Mouse (Mus musculus) intestine, embryonic 14.5 days (tissue): ENCODE measurements at regions not wholly inside any gene's neighbourhood (a gene's known extent, or its start where the extent isn't known, plus 50 kb on each side); places are given as distances from the start of the nearest gene placed in this dataset.
A peak's percentile ranks its signal among the peaks of the same experiment; 100 is the strongest.

Experiments used
- ATAC-seq: fragments of 200-750 bp; cut with Nextera tagmentation; replicated peaks from 2 replicates; pipeline ENCODE4 v1.8.0; 2017; ENCODE audit warnings: low read depth, moderate number of reproducible peaks, moderate TSS enrichment, moderate library complexity; ENCODE audit not compliant: low FRiP score, low TSS enrichment
- DNase-seq: peaks from one replicate; pipeline ENCODE4 v3.0.0-alpha.2; 2018; ENCODE audit warnings: low spot score
- H3K27ac ChIP-seq: fragments of 300-500 bp; sonication (generic); 2 replicates; pipeline ENCODE4 v1.5.1; 2014; ENCODE audit warnings: low read depth, mild to moderate bottlenecking, control low read depth
- H3K27me3 ChIP-seq: fragments of 300-500 bp; sonication (generic); replicated peaks from 2 replicates; pipeline ENCODE4 v1.6.1; 2014; ENCODE audit warnings: low read length, control low read depth; ENCODE audit not compliant: control insufficient read depth, insufficient read depth
- H3K36me3 ChIP-seq: fragments of 300-500 bp; sonication (generic); 2 replicates; pipeline ENCODE4 v1.6.1; 2014; ENCODE audit warnings: low read length, control low read depth; ENCODE audit not compliant: control insufficient read depth, insufficient read depth
- H3K4me1 ChIP-seq: fragments of 300-500 bp; sonication (generic); replicated peaks from 2 replicates; pipeline ENCODE4 v1.6.1; 2014; ENCODE audit warnings: low read length, control low read depth, mixed read lengths; ENCODE audit not compliant: control insufficient read depth, insufficient read depth
- H3K4me2 ChIP-seq: fragments of 300-500 bp; sonication (generic); 2 replicates; pipeline ENCODE4 v1.6.1; 2014; ENCODE audit warnings: low read length
- H3K4me3 ChIP-seq: fragments of 300-500 bp; sonication (generic); 2 replicates; pipeline ENCODE4 v1.5.1; 2014; ENCODE audit warnings: low read depth, low read length, control low read depth, mixed read lengths
- H3K9ac ChIP-seq: fragments of 300-500 bp; sonication (generic); 2 replicates; pipeline ENCODE4 v1.6.1; 2014; ENCODE audit warnings: mild to moderate bottlenecking, low read length
- H3K9me3 ChIP-seq: fragments of 300-500 bp; sonication (generic); 2 replicates; pipeline ENCODE4 v1.6.1; 2016; ENCODE audit warnings: low read length, control low read depth; ENCODE audit not compliant: control insufficient read depth
- WGBS: fragments of 180-500 bp; shearing (Covaris S2); extraction: QIAGEN DNeasy Blood & Tissue Kit; methylation state at CpG from one replicate; pipeline ENCODE4 v1.1.7; 2014; 5-methylcytosine and 5-hydroxymethylcytosine counted together

DNA sequence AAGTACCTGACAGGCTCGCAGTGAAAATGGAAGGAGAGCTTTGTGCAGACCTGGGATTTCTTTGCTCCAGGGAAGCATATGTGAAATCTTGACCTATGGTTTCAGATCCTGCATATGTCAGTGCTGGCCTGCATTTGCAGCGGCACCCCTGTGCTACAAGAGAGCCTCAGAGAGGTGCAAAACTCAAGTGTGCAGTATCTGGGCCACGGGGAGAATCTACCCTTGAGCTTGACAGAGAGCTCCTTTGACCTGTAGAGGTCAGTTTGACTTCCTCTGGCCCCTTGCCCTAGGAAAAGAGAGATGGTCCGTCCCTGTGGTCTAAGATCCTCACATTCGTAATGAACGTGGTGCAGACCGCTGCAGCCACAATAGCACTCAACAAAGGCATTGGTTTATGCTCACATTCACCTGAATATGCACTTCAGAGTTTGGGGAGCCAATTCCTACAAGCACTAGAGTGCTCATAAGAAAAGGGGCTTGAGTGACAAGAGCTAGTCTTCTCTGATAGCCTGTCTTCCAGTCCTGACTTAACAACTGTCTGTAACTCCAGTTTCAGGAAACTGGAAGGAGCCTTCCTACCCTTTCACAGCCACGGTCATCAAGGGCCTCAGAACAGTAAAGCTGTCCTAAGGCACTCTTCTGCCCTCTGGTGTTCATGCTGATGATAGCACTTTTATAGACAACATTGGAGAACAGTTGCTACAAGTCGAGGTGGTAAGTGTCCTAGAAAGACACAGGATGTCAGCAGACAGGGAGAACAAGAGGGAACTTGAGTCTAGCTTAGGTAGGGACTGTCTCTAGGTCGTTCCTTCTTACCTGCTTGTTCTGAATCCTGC is 200.0 kb upstream of the Apob start:
- ATAC-seq = peak; percentile 64; the same call in 1 of the 2 replicates

DNA sequence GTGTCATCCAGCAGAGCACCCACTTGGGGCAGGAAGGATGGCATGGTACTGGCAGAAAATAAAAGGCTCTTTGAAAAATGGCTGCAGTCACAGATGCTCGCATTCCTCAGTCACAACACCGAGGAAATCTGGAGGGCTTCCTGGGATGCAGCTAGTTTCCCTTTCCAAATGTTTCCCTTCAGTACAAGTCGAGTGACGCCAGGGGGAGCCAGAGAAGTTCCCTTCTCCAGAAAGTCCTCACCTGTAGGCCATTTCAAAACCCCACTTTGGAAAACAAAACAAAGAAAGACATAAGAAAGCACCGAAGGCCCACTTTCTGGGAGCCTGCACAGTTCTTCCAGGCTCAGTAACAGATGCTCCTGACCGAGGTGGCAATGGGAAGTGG is 199.4 kb upstream of the Apob start:
- Histone ChIP-seq H3K4me3 (no peak overlapping the region), H3K27me3 (no peaks in the 10 kb centered on the region), H3K9me3 (no peaks in the 10 kb centered on the region), H3K4me2 (no peak overlapping the region), H3K4me1 (no peaks in the 10 kb centered on the region), H3K36me3 (no peaks in the 10 kb centered on the region), H3K9ac (no peak overlapping the region), H3K27ac (no peak overlapping the region)
- DNase-seq = no peak
- ATAC-seq = 0 out of 2 replicates have a peak, but pooled peaks have one; percentile 12
- WGBS = 45% methylated on average over 6 of the region's 6 CpGs

More for the DNA sequence above, 200.0 kb upstream of the Apob start:
- Histone ChIP-seq H3K36me3 (no peaks in the 10 kb centered on the region), H3K27ac (no peak overlapping the region), H3K4me1 (no peaks in the 10 kb centered on the region), H3K4me2 (no peak overlapping the region), H3K9me3 (no peaks in the 10 kb centered on the region), H3K9ac (no peak overlapping the region), H3K27me3 (no peaks in the 10 kb centered on the region), H3K4me3 (no peak overlapping the region)
- peak; percentile 65 for DNase-seq
- WGBS = 55% methylated on average over 10 of the region's 10 CpGs

DNA sequence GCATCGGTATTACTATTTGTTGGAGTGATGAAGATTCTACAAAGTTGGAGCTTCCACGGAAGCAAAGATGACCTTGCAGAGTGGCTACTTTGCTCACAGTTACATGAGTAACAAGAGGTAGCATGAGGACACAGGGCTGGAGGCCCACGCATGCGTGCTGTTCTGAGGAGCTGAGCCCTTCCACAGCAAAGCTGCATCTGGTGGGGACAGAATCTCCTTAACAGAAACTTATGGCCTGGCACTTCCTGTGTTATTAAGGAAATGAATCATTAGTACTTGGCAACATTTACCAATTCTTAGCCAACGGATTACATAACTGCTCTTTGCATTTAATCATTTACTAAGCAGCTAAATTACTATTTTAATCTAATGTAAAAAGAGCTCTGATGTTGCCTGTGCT is 160.8 kb upstream of the Apob start:
- H3K9ac ChIP-seq = no peak overlapping the region
- H3K27me3 ChIP-seq = no peaks in the 10 kb centered on the region
- no peaks in the 10 kb centered on the region for H3K9me3 ChIP-seq
- no peak for ATAC-seq
- H3K36me3 ChIP-seq = no peaks in the 10 kb centered on the region
- no peak overlapping the region for H3K4me2 ChIP-seq
- DNase-seq = no peak
- H3K4me1 ChIP-seq = no peaks in the 10 kb centered on the region
- H3K27ac ChIP-seq = no peak overlapping the region
- no peak overlapping the region for H3K4me3 ChIP-seq
- 73% methylated on average over 5 of the region's 5 CpGs for WGBS

DNA sequence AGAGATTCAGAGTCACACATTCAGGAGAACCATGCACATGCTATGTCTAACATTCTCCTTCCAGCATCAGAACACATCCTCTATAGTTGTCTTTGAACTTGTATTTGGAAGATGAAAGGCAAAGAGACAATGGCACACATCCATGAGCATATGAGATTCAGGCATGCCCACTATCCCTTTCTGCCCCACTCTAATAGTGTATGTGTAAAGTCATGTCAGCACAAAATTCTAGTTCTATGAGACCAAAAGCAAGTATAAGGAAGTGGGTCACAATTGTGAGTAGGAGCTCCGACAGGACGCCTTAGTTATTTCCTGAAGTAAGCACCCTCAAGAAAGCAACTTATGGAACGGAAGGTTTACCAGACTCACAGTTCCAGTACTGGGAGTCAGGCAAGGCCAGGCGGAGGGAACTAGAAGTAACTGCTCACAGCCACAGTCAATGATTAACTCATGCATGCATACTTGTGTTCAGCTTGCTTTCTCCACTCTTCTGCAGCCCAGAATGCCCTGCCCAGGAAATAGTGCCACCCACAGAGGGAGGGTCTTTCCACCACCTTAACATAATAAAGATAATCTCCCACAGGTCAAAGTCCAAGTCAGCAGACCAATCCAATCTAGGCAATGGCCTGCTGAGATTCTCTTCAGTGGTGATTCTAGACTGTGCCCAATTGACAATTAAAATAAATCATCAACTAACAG is 157.3 kb upstream of the Apob start:
- no peak overlapping the region for H3K4me2 ChIP-seq
- DNase-seq = peak; percentile 62
- H3K27ac ChIP-seq = 0 out of 2 replicates have a peak overlapping the region, but pooled peaks have one; percentile 24
- peak; percentile 97 for ATAC-seq
- no peaks in the 10 kb centered on the region for H3K4me1 ChIP-seq
- H3K9me3 ChIP-seq = no peaks in the 10 kb centered on the region
- WGBS = 64% methylated on average over 4 of the region's 4 CpGs
- no peak overlapping the region for H3K9ac ChIP-seq
- no peaks in the 10 kb centered on the region for H3K36me3 ChIP-seq
- H3K27me3 ChIP-seq = no peaks in the 10 kb centered on the region
- no peak overlapping the region for H3K4me3 ChIP-seq

DNA sequence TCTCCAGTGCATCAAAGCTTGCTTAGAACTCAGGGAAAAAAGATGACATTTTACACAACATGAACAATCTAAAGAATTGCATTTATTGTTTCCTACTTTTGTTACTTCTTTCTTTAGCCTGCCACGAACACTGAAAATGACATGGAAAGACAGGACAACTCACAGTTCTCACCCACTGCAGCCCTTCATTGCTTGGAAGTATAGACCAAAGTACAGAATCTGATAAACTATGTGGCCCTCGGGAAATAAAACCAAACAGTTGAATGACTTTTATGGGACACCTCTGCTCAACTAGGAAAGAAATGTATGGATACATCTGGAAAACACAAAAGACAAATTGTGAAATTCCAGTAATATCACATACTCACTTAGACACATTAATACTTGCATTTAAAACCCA is 156.7 kb upstream of the Apob start:
- ATAC-seq = peak; percentile 38; the same call in 1 of the 2 replicates
- H3K36me3 ChIP-seq = no peaks in the 10 kb centered on the region
- no peak overlapping the region for H3K9ac ChIP-seq
- no peaks in the 10 kb centered on the region for H3K4me1 ChIP-seq
- no peak overlapping the region for H3K4me3 ChIP-seq
- no peak overlapping the region for H3K4me2 ChIP-seq
- DNase-seq = no peak
- 60% methylated on average over 2 of the region's 2 CpGs for WGBS
- H3K27me3 ChIP-seq = no peaks in the 10 kb centered on the region
- 0 out of 2 replicates have a peak overlapping the region, but pooled peaks have one; percentile 33 for H3K27ac ChIP-seq
- peaks cover under 1% of the 10 kb centered on the region; the same call in 1 of the 2 replicates for H3K9me3 ChIP-seq

DNA sequence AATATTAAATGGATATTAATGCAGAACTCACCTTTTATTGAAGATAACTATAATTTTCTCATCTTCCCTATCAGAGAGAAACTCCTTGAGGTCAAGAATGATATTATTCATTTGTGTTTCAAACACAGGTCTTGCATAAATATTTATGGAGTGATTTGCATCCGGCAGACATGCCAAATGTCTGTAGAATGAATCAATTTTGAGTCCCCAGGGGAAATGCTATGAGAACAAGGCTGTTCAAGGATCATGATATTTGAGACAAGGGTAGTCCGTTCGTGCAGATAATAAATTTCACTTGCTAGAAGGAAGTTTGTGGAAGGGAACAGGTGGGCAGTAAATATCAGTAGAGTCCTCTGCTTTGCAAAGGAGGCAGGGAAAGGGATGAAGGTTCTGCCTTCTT is 141.7 kb upstream of the Apob start:
- ATAC-seq = no peak
- Histone ChIP-seq H3K27me3 (no peaks in the 10 kb centered on the region), H3K27ac (no peak overlapping the region), H3K36me3 (no peaks in the 10 kb centered on the region), H3K4me3 (no peak overlapping the region), H3K9me3 (no peaks in the 10 kb centered on the region), H3K4me1 (no peaks in the 10 kb centered on the region), H3K4me2 (no peak overlapping the region), H3K9ac (no peak overlapping the region)
- DNase-seq = no peak
- WGBS = 44% methylated on average over 3 of the region's 3 CpGs

DNA sequence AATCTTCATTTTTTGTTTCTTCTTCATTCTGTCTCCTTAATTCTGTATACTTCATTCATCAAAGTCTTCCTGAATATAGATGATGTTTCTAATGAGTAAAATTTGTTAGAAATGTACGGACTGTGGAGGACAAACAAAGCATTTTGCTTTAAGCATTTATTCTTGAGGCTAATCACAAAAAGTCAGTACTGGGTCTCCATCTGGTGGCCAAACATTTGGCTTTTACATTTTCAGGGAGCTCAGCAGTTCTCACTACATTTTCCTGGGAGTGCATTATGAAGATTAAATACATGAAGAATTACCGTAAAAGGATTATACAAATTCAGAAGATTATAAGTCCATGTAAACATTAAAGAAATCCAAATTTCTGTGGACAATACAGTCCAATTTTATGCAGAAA is 123.6 kb upstream of the Apob start:
- no peaks in the 10 kb centered on the region for H3K4me1 ChIP-seq
- H3K9ac ChIP-seq = no peak overlapping the region
- no peak overlapping the region for H3K4me3 ChIP-seq
- H3K27ac ChIP-seq = no peak overlapping the region
- H3K27me3 ChIP-seq = no peaks in the 10 kb centered on the region
- WGBS = 46% methylated on average over 2 of the region's 2 CpGs
- no peaks in the 10 kb centered on the region for H3K9me3 ChIP-seq
- no peak overlapping the region for H3K4me2 ChIP-seq
- ATAC-seq = no peak
- no peak for DNase-seq
- no peaks in the 10 kb centered on the region for H3K36me3 ChIP-seq

DNA sequence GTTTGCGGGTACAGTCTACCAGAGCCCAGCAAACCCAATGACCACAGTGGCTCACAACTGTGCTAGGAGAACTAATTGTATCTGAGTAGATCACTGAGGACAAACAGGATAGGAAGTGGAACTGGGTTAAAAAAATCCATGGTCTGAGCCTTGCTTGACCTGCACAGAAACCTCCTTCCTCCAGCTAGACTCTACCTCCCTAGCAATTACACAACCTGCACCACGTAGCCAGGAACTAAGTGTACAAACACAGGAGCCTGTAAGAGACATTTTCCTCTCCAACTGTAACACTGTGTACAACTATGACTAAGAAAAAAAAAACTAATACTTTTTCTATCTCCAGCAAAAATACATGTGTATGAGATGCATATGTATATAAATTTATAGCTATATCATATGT is 121.8 kb upstream of the Apob start:
- H3K4me3 ChIP-seq = no peak overlapping the region
- no peaks in the 10 kb centered on the region for H3K4me1 ChIP-seq
- WGBS = 85% methylated on average over 2 of the region's 2 CpGs
- no peaks in the 10 kb centered on the region for H3K9me3 ChIP-seq
- H3K27ac ChIP-seq = no peak overlapping the region
- H3K27me3 ChIP-seq = no peaks in the 10 kb centered on the region
- DNase-seq = no peak
- no peak overlapping the region for H3K4me2 ChIP-seq
- ATAC-seq = no peak
- no peaks in the 10 kb centered on the region for H3K36me3 ChIP-seq
- H3K9ac ChIP-seq = no peak overlapping the region
